Mouse (Mus musculus): ENCODE data around the gene Setd7.

DNA sequence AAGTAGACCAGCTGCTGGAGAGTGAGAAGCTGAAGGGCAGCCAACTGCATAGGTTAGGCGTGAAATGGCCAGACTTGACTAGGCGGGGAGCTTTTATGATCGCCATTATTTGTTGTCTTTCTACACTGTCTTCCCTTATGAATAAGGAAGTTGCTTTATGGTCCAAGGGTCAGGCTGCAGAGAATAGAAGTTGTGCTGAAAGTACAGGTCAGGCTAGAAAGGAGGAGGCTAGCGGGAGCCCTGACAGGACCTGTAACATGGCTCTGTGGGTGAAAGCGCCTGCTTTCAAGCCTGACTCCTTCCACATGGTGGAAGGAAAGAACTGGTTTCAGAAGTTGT lies 28.4 kb downstream of the Setd7 start:
- TF ChIP-seq CTCF (IDR thresholded peaks at IDR 0.05; ENCODE audit: low read depth) (no peak), EP300 (IDR thresholded peaks at IDR 0.05; ENCODE audit: low read depth) (no peak)

Measured in heart, postnatal 0 days (tissue).